7 mouse cellular contexts compared by ENCODE assay signal in the genomic region with DNA sequence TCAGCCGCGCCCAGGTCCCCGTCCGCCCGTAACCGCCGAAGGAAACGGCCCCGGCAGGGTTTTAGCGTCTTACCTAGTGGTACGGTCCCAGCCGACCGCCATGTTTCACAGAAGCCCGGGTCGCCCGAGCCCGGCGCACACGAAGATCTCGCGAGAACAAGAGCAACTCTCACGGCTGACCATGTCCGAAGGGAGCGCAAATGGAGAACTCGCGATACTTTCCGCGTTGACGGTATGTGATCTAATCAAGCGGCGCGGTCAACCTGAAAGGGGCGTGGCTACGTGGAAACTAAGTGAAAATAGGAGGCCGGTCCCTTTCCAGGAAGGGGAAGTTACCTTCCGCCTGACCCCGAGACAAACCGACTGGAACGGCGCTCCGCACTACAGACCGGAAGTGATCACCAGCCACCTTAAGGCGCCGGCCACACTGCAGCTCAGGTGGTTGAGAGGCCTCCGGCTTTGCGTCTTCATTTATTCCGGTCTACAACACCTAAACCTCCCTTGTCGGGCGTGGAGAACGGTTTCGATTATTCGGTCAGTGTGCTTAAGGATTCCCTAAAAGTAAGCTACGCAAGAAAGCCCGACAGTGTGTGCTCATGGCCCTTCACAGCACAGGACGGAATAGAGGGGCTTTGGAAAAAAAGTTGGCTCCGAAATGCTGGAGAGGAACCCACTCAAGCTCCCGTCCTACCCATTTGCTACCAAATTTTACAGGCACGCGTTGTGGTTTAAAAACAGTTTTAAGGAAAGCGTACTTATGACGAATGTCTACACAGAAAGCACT. TPM values are rescaled to one million over a fixed set of nuclear protein-coding genes. Genes with fewer than 3 reads are reported as not detected.
DNase-seq lines count a peak whose midpoint lies in the region; ATAC-seq lines count a peak whose summit lies in the region.

Gene Ergic2 (minus strand): TSS at position 478 of the 784 bp plus-strand sequence.

- peak within 1 kb of the TSS; percentile 53; the same call in 1 of the 2 replicates for H3K27ac ChIP-seq in embryonic facial prominence, embryonic 11.5 days (replicated peaks; ENCODE audit: low read depth, low read length)
- H3K27ac ChIP-seq in limb, embryonic 10.5 days, result peak within 1 kb of the TSS; percentile 94
- H3K27ac ChIP-seq in midbrain, embryonic 13.5 days, result peak within 1 kb of the TSS; percentile 89

- no peaks in the 10 kb centered on the region for H3K4me1 ChIP-seq in embryonic facial prominence, embryonic 11.5 days (ENCODE audit: control insufficient read depth, insufficient read depth, low read length)
- peaks cover 34% of the 10 kb centered on the region for H3K4me1 ChIP-seq in limb, embryonic 10.5 days
- H3K4me1 ChIP-seq in midbrain, embryonic 13.5 days (replicated peaks), result peaks cover 26% of the 10 kb centered on the region

- H3K4me2 ChIP-seq in embryonic facial prominence, embryonic 11.5 days (ENCODE audit: low read depth, low read length), result peak within 1 kb of the TSS; percentile 59
- peak within 1 kb of the TSS; percentile 72 for H3K4me2 ChIP-seq in midbrain, embryonic 13.5 days (replicated peaks)

- peak within 1 kb of the TSS; percentile 95 for H3K9ac ChIP-seq in embryonic facial prominence, embryonic 11.5 days (replicated peaks; ENCODE audit: low read length)
- peak within 1 kb of the TSS; percentile 97 for H3K9ac ChIP-seq in midbrain, embryonic 13.5 days (replicated peaks)

- WGBS in embryonic facial prominence, embryonic 11.5 days, result under 1% methylated on average over 61 of the region's 61 CpGs
- 1% methylated on average over 61 of the region's 61 CpGs for WGBS in limb, embryonic 10.5 days
- under 1% methylated on average over 61 of the region's 61 CpGs for WGBS in midbrain, embryonic 13.5 days

- ATAC-seq in embryonic facial prominence, embryonic 11.5 days (replicated peaks; ENCODE audit: insufficient number of reproducible peaks, low FRiP score, low TSS enrichment, low read depth), result peak; percentile 98
- ATAC-seq in granulocyte monocyte progenitor cell, adult 5-6 weeks (replicated peaks; ENCODE audit: poor library complexity, severe bottlenecking), result peak; percentile 91
- ATAC-seq in midbrain, embryonic 13.5 days, result peak; percentile 99

- H3K27me3 ChIP-seq in embryonic facial prominence, embryonic 11.5 days (ENCODE audit: control insufficient read depth, insufficient read depth, low read length), result no peaks in the 10 kb centered on the region
- no peaks in the 10 kb centered on the region for H3K27me3 ChIP-seq in limb, embryonic 10.5 days (ENCODE audit: low read depth, poor library complexity, severe bottlenecking)
- H3K27me3 ChIP-seq in midbrain, embryonic 13.5 days, result no peaks in the 10 kb centered on the region

- H3K4me3 ChIP-seq in embryonic facial prominence, embryonic 11.5 days (ENCODE audit: low read depth, low read length), result peak within 1 kb of the TSS; percentile 90
- H3K4me3 ChIP-seq in limb, embryonic 10.5 days, result peak within 1 kb of the TSS; percentile 90
- peak within 1 kb of the TSS; percentile 88 for H3K4me3 ChIP-seq in midbrain, embryonic 13.5 days (replicated peaks)

- no peaks in the 10 kb centered on the region for H3K9me3 ChIP-seq in embryonic facial prominence, embryonic 11.5 days (replicated peaks; ENCODE audit: control insufficient read depth, low read length)
- no peaks in the 10 kb centered on the region for H3K9me3 ChIP-seq in limb, embryonic 10.5 days (replicated peaks)
- H3K9me3 ChIP-seq in midbrain, embryonic 13.5 days, result no peaks in the 10 kb centered on the region

- H3K36me3 ChIP-seq in embryonic facial prominence, embryonic 11.5 days (replicated peaks; ENCODE audit: control insufficient read depth, insufficient read depth, low read depth, low read length), result no peaks in the 10 kb centered on the region
- 0 out of 2 replicates have a peak, but pooled peaks cover 2% of the 10 kb centered on the region for H3K36me3 ChIP-seq in limb, embryonic 10.5 days
- no peaks in the 10 kb centered on the region for H3K36me3 ChIP-seq in midbrain, embryonic 13.5 days

- peak; percentile 98 for DNase-seq in adrenal gland, postnatal 14 days
- peak; percentile 100 for DNase-seq in embryonic facial prominence, embryonic 11.5 days (ENCODE audit: low spot score)
- peak; percentile 99 for DNase-seq in kidney, adult 11 months
- DNase-seq in limb, embryonic 10.5 days (ENCODE audit: low spot score), result peak; percentile 93
- peak; percentile 93 for DNase-seq in spleen, adult 12 weeks (ENCODE audit: low spot score)

RNA-seq across cellular contexts. Expression of gene Ergic2, which starts in this region (rescaled TPM):
- 76.8 and 81.0 TPM in 2 replicates for total RNA-seq in adrenal gland, postnatal 14 days (2021)
- polyA plus RNA-seq in embryonic facial prominence, embryonic 11.5 days (2014; fragmentation: Nextera tagmentation; extraction: Ambion mirVana), result 215 and 240 TPM in 2 replicates
- total RNA-seq in granulocyte monocyte progenitor cell, adult 5-6 weeks (2014; fragmentation: Nextera tagmentation), result 71.8 and 75.6 TPM in 2 replicates
- total RNA-seq in granulocyte monocyte progenitor cell, adult 5-6 weeks (2017), result 128 and 133 TPM in 2 replicates
- polyA plus RNA-seq in limb, embryonic 10.5 days (2016; fragmentation: Nextera tagmentation; extraction: Ambion mirVana), result 164 and 191 TPM in 2 replicates
- polyA plus RNA-seq in midbrain, embryonic 13.5 days (2015; fragmentation: Nextera tagmentation; extraction: Ambion mirVana), result 190 and 235 TPM in 2 replicates

Comparison
In these comparisons a context has a peak if more than half of its experiments do, and no peak if none do; other contexts are left out.
1. Peak in every context shown above with its lines: DNase-seq, ATAC-seq, H3K4me3 ChIP-seq and H3K27ac ChIP-seq.